Mouse (Mus musculus): Measurements from ENCODE around the gene Tada2a. TPM values are rescaled to one million over a fixed set of nuclear protein-coding genes. Genes with fewer than 3 reads are reported as not detected.
A peak's percentile ranks its signal among the peaks of the same experiment; 100 is the strongest.

The Tada2a gene
- 17.3 and 20.7 TPM in 2 replicates for polyA plus RNA-seq (2015; fragmentation: Nextera tagmentation; extraction: Ambion mirVana)

- under 1% methylated on average over 58 of the region's 83 CpGs for WGBS
- peak within 1 kb of the TSS; percentile 92 for H3K4me2 ChIP-seq (ENCODE audit: low read depth, low read length)
- H3K27ac ChIP-seq (ENCODE audit: low read length), result peak within 1 kb of the TSS; percentile 55
- H3K4me3 ChIP-seq (ENCODE audit: low read length), result peak within 1 kb of the TSS; percentile 93
- H3K36me3 ChIP-seq (ENCODE audit: control insufficient read depth, insufficient read depth), result peaks cover 18% of the 10 kb centered on the region
- no peaks in the 10 kb centered on the region for H3K27me3 ChIP-seq (ENCODE audit: control insufficient read depth, insufficient read depth, low read length)
- H3K9ac ChIP-seq (ENCODE audit: low read length), result peak within 1 kb of the TSS; percentile 92
- H3K9me3 ChIP-seq (replicated peaks; ENCODE audit: control insufficient read depth, low read length), result no peaks in the 10 kb centered on the region
- ATAC-seq (replicated peaks; ENCODE audit: extremely low read depth, insufficient read depth, low FRiP score), result peak; percentile 93
- H3K4me1 ChIP-seq (ENCODE audit: control insufficient read depth, insufficient read depth, low read length), result peaks cover 7% of the 10 kb centered on the region
Observed at GRCm38 (mm10) chr11:84128943-84129798, at the start of gene Tada2a, which contains the start of gene Acaca. TSS of gene Tada2a (minus strand) at chr11:84129600. TSS of gene Acaca (plus strand) at chr11:84129672.

DNA sequence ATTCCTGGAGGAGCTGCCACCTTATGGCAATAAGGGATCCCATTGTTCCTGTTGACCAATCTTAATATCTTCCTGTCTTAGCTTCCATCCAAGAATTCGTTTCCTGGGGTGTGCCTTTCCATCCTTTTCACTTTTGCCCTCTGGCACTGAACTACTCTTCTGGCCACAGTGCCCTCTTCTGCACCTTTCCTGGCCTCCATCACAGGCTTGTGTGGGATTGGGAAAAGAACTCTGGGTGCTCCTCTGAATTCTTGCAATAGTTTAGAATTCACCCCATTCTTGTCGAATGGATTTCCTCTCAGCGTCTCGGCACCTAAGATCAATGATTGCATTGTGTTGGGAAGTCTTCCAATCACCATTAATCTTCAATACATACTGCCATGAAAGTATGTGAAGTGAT, 49.2 kb upstream of the Tada2a start:
- Histone ChIP-seq H3K27ac (ENCODE audit: low read length) (no peak overlapping the region), H3K4me1 (ENCODE audit: control insufficient read depth, insufficient read depth, low read length) (peaks cover 13% of the 10 kb centered on the region), H3K9ac (ENCODE audit: low read length) (no peak overlapping the region), H3K9me3 (replicated peaks; ENCODE audit: control insufficient read depth, low read length) (no peaks in the 10 kb centered on the region), H3K27me3 (ENCODE audit: control insufficient read depth, insufficient read depth, low read length) (0 out of 2 replicates have a peak, but pooled peaks cover 2% of the 10 kb centered on the region), H3K4me2 (ENCODE audit: low read depth, low read length) (peak overlapping the region; percentile 85), H3K36me3 (ENCODE audit: control insufficient read depth, insufficient read depth) (no peaks in the 10 kb centered on the region), H3K4me3 (ENCODE audit: low read length) (peak overlapping the region; percentile 85)
- WGBS, result 47% methylated on average over 4 of the region's 4 CpGs
- no peak for ATAC-seq (replicated peaks; ENCODE audit: extremely low read depth, insufficient read depth, low FRiP score)

DNA sequence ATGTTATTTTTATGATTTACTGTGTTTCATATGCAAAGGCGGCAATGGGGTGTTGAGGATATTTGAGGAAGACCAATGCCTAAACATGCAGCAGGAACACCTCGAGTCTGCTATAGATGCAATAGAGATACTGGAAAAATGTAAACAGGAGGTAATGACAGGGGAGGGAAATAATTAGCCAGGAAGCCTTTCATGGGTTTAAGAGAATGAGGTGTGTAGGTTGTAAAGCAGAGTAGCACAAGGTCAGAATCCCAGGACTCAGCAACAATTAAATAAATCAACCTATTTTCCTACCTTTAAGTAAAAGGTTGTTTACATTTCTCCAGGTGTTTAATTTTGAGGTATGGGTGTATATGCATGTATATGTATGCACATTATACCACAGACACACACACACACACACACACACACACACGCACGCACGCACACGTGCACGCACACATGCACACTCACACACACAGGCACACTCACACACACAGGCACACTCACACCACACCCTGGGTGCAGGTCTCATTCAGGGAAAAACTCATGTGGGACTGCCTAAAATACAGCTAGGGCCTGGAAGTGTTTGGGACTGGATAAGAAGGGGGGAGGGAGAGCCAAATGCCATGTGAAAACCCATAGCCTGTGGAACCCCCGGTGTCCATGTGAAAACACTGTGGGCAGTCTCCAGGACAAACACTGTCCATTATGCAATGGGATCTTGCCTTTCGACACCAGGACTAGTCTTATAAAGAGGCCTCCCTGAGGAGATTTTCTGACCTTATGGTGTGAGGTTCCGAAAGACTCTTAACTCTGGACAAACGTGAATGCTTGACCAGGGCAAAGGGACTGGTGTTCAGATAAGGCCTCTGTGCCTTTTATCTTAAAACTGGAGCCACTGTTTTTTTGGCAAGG, 43.4 kb upstream of the Tada2a start:
- no peaks in the 10 kb centered on the region for H3K36me3 ChIP-seq (ENCODE audit: control insufficient read depth, insufficient read depth)
- H3K27ac ChIP-seq (ENCODE audit: low read length), result no peak overlapping the region
- ATAC-seq (replicated peaks; ENCODE audit: extremely low read depth, insufficient read depth, low FRiP score), result no peak
- H3K4me1 ChIP-seq (ENCODE audit: control insufficient read depth, insufficient read depth, low read length), result peaks cover 2% of the 10 kb centered on the region; the same call in 1 of the 2 replicates
- no peaks in the 10 kb centered on the region for H3K9me3 ChIP-seq (replicated peaks; ENCODE audit: control insufficient read depth, low read length)
- H3K4me2 ChIP-seq (ENCODE audit: low read depth, low read length), result no peak overlapping the region
- no peak overlapping the region for H3K4me3 ChIP-seq (ENCODE audit: low read length)
- H3K9ac ChIP-seq (ENCODE audit: low read length), result no peak overlapping the region
- WGBS, result 63% methylated on average over 11 of the region's 11 CpGs
- no peaks in the 10 kb centered on the region for H3K27me3 ChIP-seq (ENCODE audit: control insufficient read depth, insufficient read depth, low read length)

DNA sequence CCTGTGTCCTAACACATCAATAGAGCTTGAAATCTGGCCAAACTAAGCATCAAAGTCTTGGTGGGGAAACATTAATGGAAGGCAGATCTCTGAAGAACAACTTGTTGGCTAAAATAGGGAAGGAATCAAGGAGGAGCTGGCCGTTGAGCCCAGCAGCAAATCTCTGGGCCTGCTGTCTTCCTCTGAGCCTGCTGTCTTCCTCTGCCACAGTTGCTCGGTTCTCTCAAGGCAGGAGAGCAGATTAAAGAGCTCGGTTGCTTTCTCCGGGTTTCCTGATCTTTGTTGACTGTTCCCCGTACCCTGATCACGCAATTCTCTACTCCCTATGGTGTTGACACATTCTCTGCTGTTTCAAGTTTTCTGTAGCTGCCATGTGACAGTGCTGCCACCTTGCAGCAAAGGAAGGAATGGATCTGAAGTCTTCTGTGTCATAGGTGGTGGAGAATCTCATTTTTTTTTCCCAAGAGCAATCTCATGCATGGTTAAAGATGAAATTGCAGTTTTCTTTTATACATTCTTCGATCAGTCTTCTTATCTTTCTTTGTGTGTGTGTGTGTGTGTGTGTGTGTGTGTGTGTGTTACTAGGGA, 39.4 kb upstream of the Tada2a start:
- Histone ChIP-seq H3K9me3 (replicated peaks; ENCODE audit: control insufficient read depth, low read length) (no peaks in the 10 kb centered on the region), H3K4me2 (ENCODE audit: low read depth, low read length) (peak overlapping the region; percentile 50), H3K27me3 (ENCODE audit: control insufficient read depth, insufficient read depth, low read length) (no peaks in the 10 kb centered on the region), H3K4me1 (ENCODE audit: control insufficient read depth, insufficient read depth, low read length) (peaks cover 2% of the 10 kb centered on the region; the same call in 1 of the 2 replicates), H3K27ac (ENCODE audit: low read length) (no peak overlapping the region), H3K4me3 (ENCODE audit: low read length) (no peak overlapping the region), H3K9ac (ENCODE audit: low read length) (peak overlapping the region; percentile 52; the same call in 1 of the 2 replicates), H3K36me3 (ENCODE audit: control insufficient read depth, insufficient read depth) (no peaks in the 10 kb centered on the region)
- no peak for ATAC-seq (replicated peaks; ENCODE audit: extremely low read depth, insufficient read depth, low FRiP score)
- WGBS, result 17% methylated on average over 7 of the region's 7 CpGs

DNA sequence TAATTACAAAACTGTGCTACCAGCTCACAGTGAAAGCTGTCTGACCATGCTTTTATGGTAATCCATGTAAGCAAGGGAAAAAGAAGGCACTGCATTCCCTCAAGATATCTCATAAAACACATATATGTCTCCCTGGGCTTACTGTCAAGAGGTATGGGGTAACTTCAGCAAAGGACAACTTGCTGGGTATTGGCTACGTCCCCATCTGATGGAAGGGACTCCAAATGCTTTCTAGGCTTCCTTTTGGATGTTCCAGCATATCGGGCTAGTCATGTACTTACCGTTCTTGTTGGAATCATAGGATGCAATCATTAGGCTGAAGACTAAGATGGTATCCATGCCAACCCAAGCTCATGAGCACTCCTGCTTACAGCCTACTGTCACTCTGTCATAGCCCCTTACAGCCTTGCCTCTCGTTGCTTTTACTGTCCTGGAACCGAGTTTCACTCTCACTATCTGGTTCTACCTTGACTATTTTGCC, 37.7 kb upstream of the Tada2a start, which contains the start of gene Gm11437:
Gm11437 (minus strand) TSS at position 431 of the 481 bp plus-strand sequence.
- ATAC-seq (replicated peaks; ENCODE audit: extremely low read depth, insufficient read depth, low FRiP score), result no peak
- Histone ChIP-seq H3K4me3 (ENCODE audit: low read length) (no peak within 1 kb of the TSS), H3K4me1 (ENCODE audit: control insufficient read depth, insufficient read depth, low read length) (peaks cover 2% of the 10 kb centered on the region; the same call in 1 of the 2 replicates), H3K9me3 (replicated peaks; ENCODE audit: control insufficient read depth, low read length) (no peaks in the 10 kb centered on the region), H3K9ac (ENCODE audit: low read length) (no peak within 1 kb of the TSS), H3K27ac (ENCODE audit: low read length) (no peak within 1 kb of the TSS), H3K4me2 (ENCODE audit: low read depth, low read length) (no peak within 1 kb of the TSS), H3K27me3 (ENCODE audit: control insufficient read depth, insufficient read depth, low read length) (no peaks in the 10 kb centered on the region), H3K36me3 (ENCODE audit: control insufficient read depth, insufficient read depth) (no peaks in the 10 kb centered on the region)
- WGBS, result 74% methylated on average over 5 of the region's 5 CpGs

DNA sequence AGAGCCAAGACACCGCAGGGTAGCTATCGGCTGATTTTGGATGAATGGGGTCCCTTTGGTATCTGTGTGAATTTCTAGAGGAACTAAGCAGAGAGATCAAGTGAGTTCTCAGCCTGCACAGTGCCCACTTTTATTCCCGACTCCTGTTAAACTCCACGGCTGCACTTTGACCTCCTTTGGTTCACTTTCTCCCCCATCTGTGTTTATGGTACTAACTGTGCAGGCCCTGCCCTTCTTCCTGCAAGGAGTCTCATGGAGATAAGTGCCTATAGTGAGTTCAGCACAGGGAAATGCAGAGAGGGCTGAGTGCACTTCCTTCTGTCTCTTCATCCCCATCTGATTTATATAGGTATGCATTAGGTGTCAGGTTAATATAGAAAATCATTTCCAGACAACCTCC, 35.2 kb upstream of the Tada2a start:
- H3K4me3 ChIP-seq (ENCODE audit: low read length), result no peak overlapping the region
- WGBS, result 60% methylated on average over 4 of the region's 4 CpGs

GRCm38 (mm10) chr11:84164123-84164522, 34.7 kb upstream of the Tada2a start:
- Histone ChIP-seq H3K27me3 (ENCODE audit: control insufficient read depth, insufficient read depth, low read length) (no peaks in the 10 kb centered on the region), H3K4me2 (ENCODE audit: low read depth, low read length) (no peak overlapping the region), H3K9me3 (replicated peaks; ENCODE audit: control insufficient read depth, low read length) (no peaks in the 10 kb centered on the region), H3K9ac (ENCODE audit: low read length) (no peak overlapping the region), H3K27ac (ENCODE audit: low read length) (no peak overlapping the region), H3K4me3 (ENCODE audit: low read length) (no peak overlapping the region), H3K4me1 (ENCODE audit: control insufficient read depth, insufficient read depth, low read length) (peaks cover 2% of the 10 kb centered on the region; the same call in 1 of the 2 replicates), H3K36me3 (ENCODE audit: control insufficient read depth, insufficient read depth) (no peaks in the 10 kb centered on the region)
- WGBS, result 83% methylated on average over 6 of the region's 6 CpGs
- ATAC-seq (replicated peaks; ENCODE audit: extremely low read depth, insufficient read depth, low FRiP score), result no peak

More for the DNA sequence above, 35.2 kb upstream of the Tada2a start:
- H3K4me2 ChIP-seq (ENCODE audit: low read depth, low read length), result no peak overlapping the region
- H3K9ac ChIP-seq (ENCODE audit: low read length), result no peak overlapping the region
- no peaks in the 10 kb centered on the region for H3K27me3 ChIP-seq (ENCODE audit: control insufficient read depth, insufficient read depth, low read length)
- H3K27ac ChIP-seq (ENCODE audit: low read length), result no peak overlapping the region
- H3K9me3 ChIP-seq (replicated peaks; ENCODE audit: control insufficient read depth, low read length), result no peaks in the 10 kb centered on the region
- peaks cover 2% of the 10 kb centered on the region; the same call in 1 of the 2 replicates for H3K4me1 ChIP-seq (ENCODE audit: control insufficient read depth, insufficient read depth, low read length)
- H3K36me3 ChIP-seq (ENCODE audit: control insufficient read depth, insufficient read depth), result no peaks in the 10 kb centered on the region
- no peak for ATAC-seq (replicated peaks; ENCODE audit: extremely low read depth, insufficient read depth, low FRiP score)

DNA sequence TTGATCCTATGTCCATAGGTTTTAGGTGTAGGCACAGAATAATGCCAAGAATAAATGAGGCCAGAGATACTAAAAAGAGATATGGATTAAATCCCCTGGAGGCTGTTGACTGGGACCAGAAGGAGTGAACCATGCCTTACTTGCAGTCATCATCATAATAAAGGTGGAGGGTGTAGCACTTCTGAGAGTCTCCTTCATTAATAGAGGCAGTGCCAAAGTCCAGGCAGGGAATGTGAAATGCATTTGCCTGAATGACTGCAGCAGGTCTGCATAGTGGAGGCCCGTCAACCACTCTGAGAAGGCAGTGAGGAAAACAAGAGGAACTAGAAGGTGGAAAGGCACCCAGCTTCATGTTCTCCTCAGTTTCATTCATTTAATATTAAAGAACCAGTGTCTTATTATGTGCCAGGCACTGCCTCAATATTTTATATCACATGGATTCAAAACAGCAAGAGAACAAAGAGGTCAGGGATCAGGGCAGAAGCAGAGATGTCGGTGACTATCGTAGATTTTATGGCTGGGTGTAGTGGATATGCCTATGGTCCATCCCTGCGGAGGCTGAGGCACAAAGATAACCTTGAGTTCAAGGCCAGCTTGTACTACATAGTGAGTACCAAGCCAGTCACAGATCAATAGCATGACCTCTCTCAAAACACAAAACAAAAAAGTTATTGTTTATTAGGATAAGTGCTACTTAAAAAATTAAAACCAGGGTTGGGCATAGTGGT, 27.3 kb upstream of the Tada2a start:
- Histone ChIP-seq H3K27me3 (ENCODE audit: control insufficient read depth, insufficient read depth, low read length) (no peaks in the 10 kb centered on the region), H3K9me3 (replicated peaks; ENCODE audit: control insufficient read depth, low read length) (no peaks in the 10 kb centered on the region), H3K27ac (ENCODE audit: low read length) (no peak overlapping the region), H3K4me3 (ENCODE audit: low read length) (no peak overlapping the region), H3K36me3 (ENCODE audit: control insufficient read depth, insufficient read depth) (no peaks in the 10 kb centered on the region), H3K4me2 (ENCODE audit: low read depth, low read length) (no peak overlapping the region), H3K4me1 (ENCODE audit: control insufficient read depth, insufficient read depth, low read length) (no peaks in the 10 kb centered on the region), H3K9ac (ENCODE audit: low read length) (no peak overlapping the region)
- 85% methylated on average over 4 of the region's 4 CpGs for WGBS
- ATAC-seq (replicated peaks; ENCODE audit: extremely low read depth, insufficient read depth, low FRiP score), result no peak
